Comparison of ENCODE assay signal across 8 mouse cellular contexts in genomic region chr13:58215592-58216341, GRCm38 (mm10). TPM values are rescaled to one million over a fixed set of nuclear protein-coding genes. Genes with fewer than 3 reads are reported as not detected.
A peak's percentile ranks its signal among the peaks of the same experiment; 100 is the strongest.
DNase-seq lines count a peak whose midpoint lies in the region; ATAC-seq lines count a peak whose summit lies in the region.

Gene Ubqln1, minus strand, starts transcription at chr13:58215653.

- ATAC-seq in heart, embryonic 13.5 days (ENCODE audit: extremely low read depth, insufficient number of reproducible peaks, low FRiP score, low TSS enrichment) = peak; percentile 82
- peak; percentile 92 for ATAC-seq in liver, embryonic 12.5 days
- ATAC-seq in stomach, embryonic 15.5 days (ENCODE audit: insufficient read depth, low FRiP score, low read depth) = peak; percentile 89

- H3K4me2 ChIP-seq in heart, embryonic 13.5 days = peak within 1 kb of the TSS; percentile 71
- H3K4me2 ChIP-seq in liver, embryonic 12.5 days = peak within 1 kb of the TSS; percentile 85
- peak within 1 kb of the TSS; percentile 79 for H3K4me2 ChIP-seq in stomach, embryonic 15.5 days

- peak within 1 kb of the TSS; percentile 99 for H3K9ac ChIP-seq in heart, embryonic 13.5 days
- H3K9ac ChIP-seq in liver, embryonic 12.5 days = peak within 1 kb of the TSS; percentile 99
- H3K9ac ChIP-seq in stomach, embryonic 15.5 days = peak within 1 kb of the TSS; percentile 99

- no peaks in the 10 kb centered on the region for H3K9me3 ChIP-seq in heart, embryonic 13.5 days
- H3K9me3 ChIP-seq in liver, embryonic 12.5 days (replicated peaks) = no peaks in the 10 kb centered on the region
- no peaks in the 10 kb centered on the region for H3K9me3 ChIP-seq in stomach, embryonic 15.5 days

- 2% methylated on average over 62 of the region's 62 CpGs for WGBS in heart, embryonic 13.5 days
- WGBS in liver, embryonic 12.5 days (ENCODE audit: insufficient replicate concordance) = 2% methylated on average over 62 of the region's 62 CpGs
- 2% methylated on average over 62 of the region's 62 CpGs for WGBS in stomach, embryonic 15.5 days

- H3K4me3 ChIP-seq in brown adipose tissue, adult 24 weeks (ENCODE audit: insufficient read depth, low read depth, low read length) = peak within 1 kb of the TSS; percentile 68
- peak within 1 kb of the TSS; percentile 99 for H3K4me3 ChIP-seq in heart, embryonic 13.5 days
- H3K4me3 ChIP-seq in liver, embryonic 12.5 days = peak within 1 kb of the TSS; percentile 96
- H3K4me3 ChIP-seq in stomach, embryonic 15.5 days (replicated peaks) = peak within 1 kb of the TSS; percentile 97

- H3K27me3 ChIP-seq in heart, embryonic 13.5 days (replicated peaks) = no peaks in the 10 kb centered on the region
- no peaks in the 10 kb centered on the region for H3K27me3 ChIP-seq in liver, embryonic 12.5 days (replicated peaks)
- no peaks in the 10 kb centered on the region for H3K27me3 ChIP-seq in stomach, embryonic 15.5 days (replicated peaks)

- H3K27ac ChIP-seq in brown adipose tissue, adult 24 weeks (replicated peaks; ENCODE audit: low read depth, low read length) = peak within 1 kb of the TSS; percentile 96
- H3K27ac ChIP-seq in heart, embryonic 13.5 days (replicated peaks) = peak within 1 kb of the TSS; percentile 79
- peak within 1 kb of the TSS; percentile 88 for H3K27ac ChIP-seq in liver, embryonic 12.5 days
- H3K27ac ChIP-seq in stomach, embryonic 15.5 days = peak within 1 kb of the TSS; percentile 93

- H3K4me1 ChIP-seq in brown adipose tissue, adult 24 weeks (ENCODE audit: control insufficient read depth, insufficient read depth, insufficient read length, low read length) = peaks cover 8% of the 10 kb centered on the region; the same call in 1 of the 2 replicates
- peaks cover 37% of the 10 kb centered on the region for H3K4me1 ChIP-seq in heart, embryonic 13.5 days
- peaks cover 36% of the 10 kb centered on the region for H3K4me1 ChIP-seq in liver, embryonic 12.5 days
- H3K4me1 ChIP-seq in stomach, embryonic 15.5 days = peaks cover 19% of the 10 kb centered on the region

- no peaks in the 10 kb centered on the region for H3K36me3 ChIP-seq in heart, embryonic 13.5 days
- 0 out of 2 replicates have a peak, but pooled peaks cover 3% of the 10 kb centered on the region for H3K36me3 ChIP-seq in liver, embryonic 12.5 days
- H3K36me3 ChIP-seq in stomach, embryonic 15.5 days = no peaks in the 10 kb centered on the region

- peak; percentile 94 for DNase-seq in CD4-positive, CD25-positive, alpha-beta regulatory T cell, adult 2 months (ENCODE audit: low read depth, low spot score)
- peak; percentile 90 for DNase-seq in fat pad, adult 2 months (ENCODE audit: extremely low read depth, low read depth, low spot score)
- DNase-seq in kidney, postnatal 10 days = peak; percentile 93
- DNase-seq in natural killer cell, adult 2 months (ENCODE audit: low spot score in 2 of 2) = peak; percentile 77 to 85

RNA-seq across cellular contexts. Expression of gene Ubqln1, which starts in this region (rescaled TPM):
- 92.7 and 94.0 TPM in 2 replicates for polyA plus RNA-seq in brown adipose tissue, adult 24 weeks (2012; ENCODE audit: insufficient read depth, insufficient read length, missing spikeins)
- 70.3 and 71.3 TPM in 2 replicates for polyA plus RNA-seq in heart, embryonic 13.5 days (2015; fragmentation: Nextera tagmentation; extraction: Ambion mirVana)
- 83.3 and 83.6 TPM in 2 replicates for polyA plus RNA-seq in liver, embryonic 12.5 days (2016; fragmentation: Nextera tagmentation; extraction: Ambion mirVana)
- 96.7 and 104 TPM in 2 replicates for polyA plus RNA-seq in stomach, embryonic 15.5 days (2015; fragmentation: Nextera tagmentation; extraction: Ambion mirVana)

Comparison
In these comparisons a context has a peak if more than half of its experiments do, and no peak if none do; other contexts are left out.
1. Peak in every context shown above with its lines: DNase-seq, ATAC-seq, H3K4me3 ChIP-seq and H3K27ac ChIP-seq.